ENCODE assay signal across 23 mouse cellular contexts in the genomic region with DNA sequence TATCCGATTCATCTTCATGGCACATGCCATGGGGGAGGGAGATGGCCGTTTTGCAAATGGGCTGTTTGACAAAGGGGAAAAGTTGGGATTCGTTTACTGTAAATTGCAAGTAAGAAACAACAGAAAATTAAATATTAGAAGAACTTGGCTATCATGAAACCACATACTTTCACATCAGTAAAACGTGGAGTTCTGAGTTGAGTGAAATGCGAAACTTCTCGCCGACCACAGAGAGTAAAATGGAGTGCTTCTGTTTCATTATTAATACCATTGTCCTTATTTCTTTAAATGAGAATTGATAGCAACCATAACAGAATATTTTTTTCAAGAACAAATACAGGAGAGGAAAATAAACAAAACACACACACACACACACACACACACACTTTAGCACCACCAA.
DNase-seq lines count a peak whose midpoint lies in the region; ATAC-seq and TF ChIP-seq lines count a peak whose summit lies in the region.
"Had no signal": no experiment of that assay in that cellular context is flagged by ENCODE, and none has a peak within 500 bp of the region (broad histone marks: within the 10 kb centered on the region; RNA-seq: fewer than 3 reads in every experiment).

No protein-coding gene starts in this region.

- no peak overlapping the region for H3K27ac ChIP-seq in CH12.LX (ENCODE audit: insufficient read depth, low read depth)
- no peak overlapping the region for H3K27ac ChIP-seq in kidney, embryonic 15.5 days
- H3K27ac ChIP-seq in forebrain, embryonic 14.5 days (ENCODE audit: low read depth, low read length): no peak overlapping the region
- H3K27ac ChIP-seq: embryonic facial prominence, embryonic 13.5 days; embryonic facial prominence, embryonic 15.5 days; forebrain, embryonic 10.5 days; forebrain, embryonic 13.5 days had no signal

- H3K4me1 ChIP-seq in CH12.LX (ENCODE audit: control insufficient read depth in 1 of 2, insufficient read depth in 2 of 2): peaks cover 5 to 14% of the 10 kb centered on the region in 2 experiments
- H3K4me1 ChIP-seq in kidney, embryonic 15.5 days: no peaks in the 10 kb centered on the region
- H3K4me1 ChIP-seq in forebrain, embryonic 14.5 days (ENCODE audit: control insufficient read depth, insufficient read depth, low read length): no peaks in the 10 kb centered on the region
- H3K4me1 ChIP-seq: embryonic facial prominence, embryonic 15.5 days; forebrain, embryonic 10.5 days; forebrain, embryonic 13.5 days had no signal

- in situ Hi-C loops in CH12.LX (cut with MboI; ENCODE audit: low pct_ligation_motif_present, low pct_unique_long_range_greater_than_20kb, low sequenced_read_pairs): no loop called here

- 92% methylated on average over 7 of the region's 7 CpGs for WGBS in kidney, embryonic 15.5 days
- WGBS in forebrain, embryonic 14.5 days: 97% methylated on average over 7 of the region's 7 CpGs

- TF ChIP-seq RAD21 in CH12.LX (IDR thresholded peaks at IDR 0.05; ENCODE audit: low read depth, low read length): no peak

- no peak for ATAC-seq in kidney, embryonic 15.5 days (replicated peaks; ENCODE audit: low FRiP score)
- ATAC-seq in forebrain, embryonic 14.5 days: no peak
- ATAC-seq: CD4-positive, CD25-positive, alpha-beta regulatory T cell, adult 4 months; forebrain, embryonic 13.5 days; forebrain, embryonic 16.5 days had no signal

- H3K9ac ChIP-seq in CH12.LX (ENCODE audit: insufficient read depth, low read depth): no peak overlapping the region
- no peak overlapping the region for H3K9ac ChIP-seq in kidney, embryonic 15.5 days
- H3K9ac ChIP-seq in forebrain, embryonic 14.5 days (ENCODE audit: low read length): no peak overlapping the region
- H3K9ac ChIP-seq: embryonic facial prominence, embryonic 13.5 days; embryonic facial prominence, embryonic 15.5 days; forebrain, embryonic 13.5 days had no signal

- H3K9me3 ChIP-seq in CH12.LX (replicated peaks; ENCODE audit: low read length): peaks cover 14% of the 10 kb centered on the region
- no peaks in the 10 kb centered on the region; the same call in 1 of the 2 replicates for H3K9me3 ChIP-seq in kidney, embryonic 15.5 days (replicated peaks)
- H3K9me3 ChIP-seq in forebrain, embryonic 14.5 days (replicated peaks; ENCODE audit: control insufficient read depth, low read length): no peaks in the 10 kb centered on the region
- H3K9me3 ChIP-seq: embryonic facial prominence, embryonic 13.5 days; embryonic facial prominence, embryonic 15.5 days; forebrain, embryonic 10.5 days; forebrain, embryonic 13.5 days had no signal

- DNase-seq in A20 (ENCODE audit: low read depth, low spot score) (peak; percentile 63), CH12.LX (ENCODE audit: extremely low read depth) (peak; percentile 45)
- DNase-seq in induced T-regulatory cell, adult 2 months (ENCODE audit: low read depth): peak; percentile 52
- peak; percentile 14 for DNase-seq in splenic B cell, adult 2 months (ENCODE audit: low read depth, low spot score)
- DNase-seq in urinary bladder, postnatal 36 days (ENCODE audit: low spot score in 2 of 2): no peak
- no peak for DNase-seq in forebrain, embryonic 14.5 days (ENCODE audit: low spot score)
- DNase-seq: adrenal gland, adult 8-10 months; adrenal gland, postnatal 14 days; adrenal gland, postnatal 36 days; cerebellum, adult 11-12 months; cerebellum, adult 2 months; cerebellum, adult 9-11 months; cerebellum, postnatal 14 days; cerebellum, postnatal 36 days; embryo, embryonic 11 days had no signal

- H3K79me2 ChIP-seq in CH12.LX (replicated peaks; ENCODE audit: control insufficient read depth, extremely low read depth, insufficient read depth, poor library complexity, severe bottlenecking): no peaks in the 10 kb centered on the region

- dilution Hi-C loops in CH12.LX (cut with MboI; ENCODE audit: extremely low pct_ligation_motif_present, extremely low pct_unique_long_range_greater_than_20kb, low sequenced_read_pairs): no loop called here

- H3K27me3 ChIP-seq in CH12.LX (replicated peaks): no peaks in the 10 kb centered on the region
- H3K27me3 ChIP-seq in splenic B cell, adult 2 months (ENCODE audit: control insufficient read depth, insufficient read depth, low read length, poor library complexity, severe bottlenecking): no peaks in the 10 kb centered on the region
- no peaks in the 10 kb centered on the region for H3K27me3 ChIP-seq in kidney, embryonic 15.5 days
- no peaks in the 10 kb centered on the region for H3K27me3 ChIP-seq in forebrain, embryonic 14.5 days (replicated peaks; ENCODE audit: control insufficient read depth, insufficient read depth, low read length)
- H3K27me3 ChIP-seq: embryonic facial prominence, embryonic 13.5 days; embryonic facial prominence, embryonic 15.5 days; forebrain, embryonic 13.5 days had no signal

- TF ChIP-seq CTCF in CH12.LX (conservative IDR thresholded peaks at IDR 0.05 in 1 of 2, IDR thresholded peaks at IDR 0.05 in 1 of 2; ENCODE audit: low read depth in 2 of 2, low read length in 2 of 2): no peak

- H3K4me2 ChIP-seq in CH12.LX (ENCODE audit: insufficient read depth, low read depth, poor library complexity, severe bottlenecking): peak overlapping the region; percentile 47
- H3K4me2 ChIP-seq in kidney, embryonic 15.5 days: no peak overlapping the region
- no peak overlapping the region for H3K4me2 ChIP-seq in forebrain, embryonic 14.5 days (ENCODE audit: low read length)
- H3K4me2 ChIP-seq: embryonic facial prominence, embryonic 13.5 days; embryonic facial prominence, embryonic 15.5 days; forebrain, embryonic 13.5 days had no signal

- TF ChIP-seq POLR2A in CH12.LX (IDR thresholded peaks at IDR 0.05; ENCODE audit: low read depth, low read length): no peak

- peak; percentile 94 for TF ChIP-seq EP300 in CH12.LX (IDR thresholded peaks at IDR 0.05; ENCODE audit: low read length)

- no peaks in the 10 kb centered on the region for H3K36me3 ChIP-seq in CH12.LX (replicated peaks in 1 of 2; ENCODE audit: control insufficient read depth in 1 of 2, insufficient read depth in 1 of 2, low read length in 1 of 2)
- H3K36me3 ChIP-seq in splenic B cell, adult 2 months (ENCODE audit: control insufficient read depth, insufficient read depth, low read length, poor library complexity, severe bottlenecking): no peaks in the 10 kb centered on the region
- no peaks in the 10 kb centered on the region for H3K36me3 ChIP-seq in kidney, embryonic 15.5 days
- H3K36me3 ChIP-seq in forebrain, embryonic 14.5 days (ENCODE audit: control insufficient read depth, insufficient read depth, low read length): no peaks in the 10 kb centered on the region
- H3K36me3 ChIP-seq: embryonic facial prominence, embryonic 13.5 days; embryonic facial prominence, embryonic 15.5 days; forebrain, embryonic 10.5 days had no signal

- H3K4me3 ChIP-seq in CH12.LX (replicated peaks in 1 of 3; ENCODE audit: low read depth in 2 of 3, low read length in 2 of 3, poor library complexity in 1 of 3): no peak overlapping the region
- H3K4me3 ChIP-seq in kidney, embryonic 15.5 days (replicated peaks): no peak overlapping the region
- no peak overlapping the region for H3K4me3 ChIP-seq in forebrain, embryonic 14.5 days (ENCODE audit: low read depth, low read length)
- H3K4me3 ChIP-seq: embryonic facial prominence, embryonic 13.5 days; embryonic facial prominence, embryonic 15.5 days; erythroblast, embryonic 14.5 days; forebrain, embryonic 10.5 days; forebrain, embryonic 13.5 days had no signal

TF ChIP-seq in CH12.LX, 34 proteins besides CTCF, POLR2A, EP300 and RAD21 (continues in another document):
- no peak for TF ChIP-seq TBP (conservative IDR thresholded peaks at IDR 0.05; ENCODE audit: low read depth, low read length)
- TF ChIP-seq JUN (IDR thresholded peaks at IDR 0.05; ENCODE audit: insufficient read depth, low read depth, low read length): peak; percentile 81
- TF ChIP-seq BHLHE40 (IDR thresholded peaks at IDR 0.05; ENCODE audit: low read depth, low read length): peak; percentile 88
- TF ChIP-seq HCFC1 (IDR thresholded peaks at IDR 0.05; ENCODE audit: low read depth, low read length): no peak
- no peak for TF ChIP-seq PAX5 (IDR thresholded peaks at IDR 0.05; ENCODE audit: low read length)
- TF ChIP-seq SMC3 (IDR thresholded peaks at IDR 0.05; ENCODE audit: low read depth, low read length): no peak
- TF ChIP-seq NRF1 (IDR thresholded peaks at IDR 0.05; ENCODE audit: low read depth, low read length): no peak
- no peak for TF ChIP-seq MAZ (IDR thresholded peaks at IDR 0.05; ENCODE audit: low read depth, low read length)
- peak; percentile 64; the same call in 1 of the 2 replicates for TF ChIP-seq ZNF384 (IDR thresholded peaks at IDR 0.05; ENCODE audit: low read depth, low read length)
- TF ChIP-seq MAX (IDR thresholded peaks at IDR 0.05; ENCODE audit: low read length): no peak
- TF ChIP-seq E2F4 (IDR thresholded peaks at IDR 0.05; ENCODE audit: insufficient replicate concordance, low read depth, low read length): no peak
- TF ChIP-seq ZKSCAN1 (IDR thresholded peaks at IDR 0.05; ENCODE audit: borderline replicate concordance, low read depth, low read length): no peak
- no peak for TF ChIP-seq UBTF (IDR thresholded peaks at IDR 0.05; ENCODE audit: low read depth, low read length)
- peak; percentile 89 for TF ChIP-seq JUND (conservative IDR thresholded peaks at IDR 0.05; ENCODE audit: low read depth, low read length)
- TF ChIP-seq TCF12 (IDR thresholded peaks at IDR 0.05; ENCODE audit: low read depth, low read length): no peak
- no peak for TF ChIP-seq POLR2AphosphoS2 (IDR thresholded peaks at IDR 0.05; ENCODE audit: low read depth, low read length)
- TF ChIP-seq MAFK (IDR thresholded peaks at IDR 0.05; ENCODE audit: insufficient replicate concordance, low read length): peak; percentile 83
- no peak for TF ChIP-seq CHD2 (IDR thresholded peaks at IDR 0.05; ENCODE audit: low read length)
- peak; percentile 36; the same call in 1 of the 2 replicates for TF ChIP-seq MEF2A (IDR thresholded peaks at IDR 0.05; ENCODE audit: borderline replicate concordance, low read depth, low read length)
- TF ChIP-seq ZC3H11A (IDR thresholded peaks at IDR 0.05; ENCODE audit: low read depth, low read length): no peak
- TF ChIP-seq MYC (IDR thresholded peaks at IDR 0.05; ENCODE audit: low read depth, low read length): 0 out of 2 replicates have a peak, but pooled peaks have one; percentile 22
- no peak for TF ChIP-seq USF1 (IDR thresholded peaks at IDR 0.05; ENCODE audit: low read depth, low read length)
- TF ChIP-seq CHD1 (IDR thresholded peaks at IDR 0.05; ENCODE audit: low read depth, low read length): no peak
- no peak for TF ChIP-seq KAT2A (IDR thresholded peaks at IDR 0.05; ENCODE audit: insufficient replicate concordance, low read length)
- TF ChIP-seq ELF1 (IDR thresholded peaks at IDR 0.05; ENCODE audit: low read depth, low read length): no peak
- peak; percentile 95 for TF ChIP-seq IRF4 (IDR thresholded peaks at IDR 0.05; ENCODE audit: low read depth, low read length)
- peak; percentile 50 for TF ChIP-seq ETS1 (conservative IDR thresholded peaks at IDR 0.05; ENCODE audit: low read depth, low read length)
- no peak for TF ChIP-seq ZMIZ1 (IDR thresholded peaks at IDR 0.05; ENCODE audit: low read depth, low read length)

Comparison
In these comparisons a context has a peak if more than half of its experiments do, and no peak if none do; other contexts are left out.
1. DNase-seq: peak in A20 (single experiment), CH12.LX (single experiment), induced T-regulatory cell, adult 2 months (single experiment) and splenic B cell, adult 2 months (single experiment); none in urinary bladder, postnatal 36 days (0 of 2) and forebrain, embryonic 14.5 days (single experiment).